Mouse (Mus musculus) liver, postnatal 0 days (tissue): ENCODE data around the gene Herc4.

Experiments
- CTCF ChIP-seq: sonication (generic); IDR thresholded peaks from 2 replicates; pipeline ENCODE4 v1.5.1; 2016; ENCODE audit warnings: antibody characterized with exemption, low read depth
- EP300 ChIP-seq: IDR thresholded peaks from 2 replicates; pipeline ENCODE4 v1.6.1; 2016; ENCODE audit warnings: antibody characterized with exemption, low read depth, mild to moderate bottlenecking

DNA sequence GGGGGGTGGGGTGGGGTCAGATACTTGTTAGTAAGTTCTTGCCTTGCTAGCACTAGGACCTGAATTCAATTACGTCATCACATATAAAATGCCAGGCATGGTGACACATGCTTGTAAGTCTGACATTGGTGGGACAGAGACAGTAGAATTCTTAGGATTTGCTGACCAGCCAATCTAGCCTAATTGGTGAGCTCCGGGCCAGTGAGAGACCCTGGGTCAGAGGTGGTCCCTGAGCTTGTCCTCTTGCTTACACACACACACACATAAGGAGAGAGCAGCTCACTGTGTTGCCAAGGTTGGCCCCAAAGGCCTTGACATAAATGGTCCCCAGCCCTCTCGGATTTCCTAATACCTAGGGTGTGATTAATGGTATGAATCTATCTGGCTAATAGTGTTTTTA lies 36.2 kb downstream of the Herc4 start:
- TF ChIP-seq CTCF (no peak), EP300 (no peak)
